Mouse (Mus musculus) fat pad, adult 2 months (tissue): ENCODE measurements around the gene Ywhae.

ENCODE experiments used
- DNase-seq: peaks from one replicate; pipeline ENCODE4 v3.0.0-alpha.2; 2011; ENCODE audit warnings: low read depth, low spot score; ENCODE audit errors: extremely low read depth

Ywhae gene

GRCm38 (mm10) chr11:75736978-75737377 lies 4.3 kb downstream of the Ywhae start:
- DNase-seq, result no peak

- no peak for DNase-seq
Measured at GRCm38 (mm10) chr11:75737806-75738476, 5.3 kb downstream of the Ywhae start.

- DNase-seq, result no peak
Measured at GRCm38 (mm10) chr11:75738477-75738821, 5.8 kb downstream of the Ywhae start.

- DNase-seq, result no peak
Measured at GRCm38 (mm10) chr11:75740204-75740603, 7.5 kb downstream of the Ywhae start.

- no peak for DNase-seq
Measured at GRCm38 (mm10) chr11:75741615-75742014, 8.9 kb downstream of the Ywhae start.

- no peak for DNase-seq
Measured at GRCm38 (mm10) chr11:75744761-75745160, 12.1 kb downstream of the Ywhae start.

GRCm38 (mm10) chr11:75750537-75750936 lies 17.9 kb downstream of the Ywhae start:
- no peak for DNase-seq

- DNase-seq, result no peak
Measured at GRCm38 (mm10) chr11:75751082-75751481, 18.4 kb downstream of the Ywhae start.

GRCm38 (mm10) chr11:75756687-75757086 lies 24.0 kb downstream of the Ywhae start:
- no peak for DNase-seq

GRCm38 (mm10) chr11:75758553-75758952 lies 25.9 kb downstream of the Ywhae start:
- DNase-seq, result no peak

GRCm38 (mm10) chr11:75760785-75761184 lies 28.1 kb downstream of the Ywhae start:
- no peak for DNase-seq

GRCm38 (mm10) chr11:75762708-75763107 lies 30.0 kb downstream of the Ywhae start:
- DNase-seq, result no peak

GRCm38 (mm10) chr11:75764521-75765023 lies 31.9 kb downstream of the Ywhae start:
- no peak for DNase-seq

GRCm38 (mm10) chr11:75765161-75765560 lies 32.5 kb downstream of the Ywhae start:
- no peak for DNase-seq

- DNase-seq, result no peak
Measured at GRCm38 (mm10) chr11:75767014-75767413, 34.3 kb downstream of the Ywhae start.

- DNase-seq, result no peak
Measured at GRCm38 (mm10) chr11:75768091-75768989, 35.7 kb downstream of the Ywhae start.

- no peak for DNase-seq
Measured at GRCm38 (mm10) chr11:75769206-75769605, 36.5 kb downstream of the Ywhae start.

- DNase-seq, result no peak
Measured at GRCm38 (mm10) chr11:75772562-75772961, 39.9 kb downstream of the Ywhae start.

- no peak for DNase-seq
Measured at GRCm38 (mm10) chr11:75775919-75776318, 43.2 kb downstream of the Ywhae start.

- no peak for DNase-seq
Measured at GRCm38 (mm10) chr11:75781919-75782318, 49.2 kb downstream of the Ywhae start.

- DNase-seq, result no peak
Measured at GRCm38 (mm10) chr11:75783799-75784198, 51.1 kb downstream of the Ywhae start.

- DNase-seq, result no peak
Measured at GRCm38 (mm10) chr11:75785897-75786296, 53.2 kb downstream of the Ywhae start.
